Mouse (Mus musculus): ENCODE measurements around the gene Ccdc115. TPM values are rescaled to one million over a fixed set of nuclear protein-coding genes. Genes with fewer than 3 reads are reported as not detected.
"Not testable (repeated sequence)": the region's sequence is repeated elsewhere in the genome, so short reads cannot be mapped to it uniquely, and the experiment has no call there.

Ccdc115 gene
- total RNA-seq, 2 experiments from 2014 or later: 14.0 to 17.4 TPM

GRCm38 (mm10) chr1:34439961-34440630 lies 624 bp upstream of the Ccdc115 start:
- no peak for DNase-seq
- intact Hi-C loops (cut with DNase I): loop anchor here (10.0 kb wide), 2 partner anchors 435 to 625 kb away; partner anchors contain the start of gene Zfp451

DNA sequence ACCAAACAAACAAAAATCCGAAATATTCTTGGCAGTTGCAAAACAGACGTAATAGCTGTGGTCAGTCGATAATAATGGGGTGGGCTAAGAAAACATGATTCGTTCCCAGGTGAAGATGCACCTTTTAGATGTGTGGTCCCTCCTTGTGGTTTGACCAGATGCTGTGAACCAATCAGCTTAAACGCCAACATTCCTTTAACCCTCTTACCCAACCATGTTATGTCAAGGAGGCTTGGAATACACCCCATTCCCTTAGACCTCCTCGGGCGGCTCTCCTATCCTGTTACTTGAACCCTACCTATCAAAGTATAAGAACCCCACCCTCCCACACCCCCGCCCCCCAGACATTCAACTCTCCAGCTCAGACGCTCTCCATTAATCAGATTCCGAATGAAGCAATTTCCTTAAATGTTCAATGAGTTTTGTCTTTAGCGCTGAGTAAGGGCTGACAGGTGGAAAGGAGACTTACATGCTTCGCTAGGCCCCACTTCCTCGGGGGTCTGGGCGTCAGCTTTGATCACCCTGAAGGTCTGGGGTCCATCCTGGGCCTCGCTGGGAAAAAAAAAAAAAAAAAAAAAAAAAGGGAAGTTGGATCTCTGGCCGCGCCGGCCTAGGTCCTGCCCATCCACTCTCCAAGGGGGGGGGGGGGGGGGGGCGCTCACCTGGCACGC lies 956 bp downstream of the Ccdc115 start:
- intact Hi-C loops (cut with DNase I): loop anchor here (10.0 kb wide), 2 partner anchors 434 to 624 kb away; partner anchors contain the start of gene Zfp451
- DNase-seq: no peak

DNA sequence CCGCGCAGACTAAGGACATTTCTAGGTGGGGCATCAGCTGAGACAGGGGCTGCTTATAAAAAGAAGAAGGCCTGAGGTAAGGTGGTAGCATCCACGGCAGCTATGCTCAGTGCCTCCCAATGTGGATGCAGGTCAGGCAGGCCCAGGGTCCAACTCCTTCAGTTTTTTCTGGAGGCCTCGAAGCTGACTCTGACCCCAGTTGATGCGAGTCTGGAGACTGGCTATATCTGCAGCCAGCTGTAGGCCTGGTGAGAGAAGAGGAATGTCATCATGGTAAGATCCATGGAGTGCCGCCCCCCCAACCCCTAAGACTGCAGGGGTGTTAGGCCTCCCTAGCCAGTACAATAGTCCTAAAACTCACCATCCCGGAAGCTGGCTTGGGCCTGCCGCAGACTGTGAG lies 2.1 kb downstream of the Ccdc115 start:
- intact Hi-C loops (cut with DNase I): loop anchor here (10.0 kb wide), 2 partner anchors 433 to 623 kb away; partner anchors contain the start of gene Zfp451
- not testable (repeated sequence) for DNase-seq

DNA sequence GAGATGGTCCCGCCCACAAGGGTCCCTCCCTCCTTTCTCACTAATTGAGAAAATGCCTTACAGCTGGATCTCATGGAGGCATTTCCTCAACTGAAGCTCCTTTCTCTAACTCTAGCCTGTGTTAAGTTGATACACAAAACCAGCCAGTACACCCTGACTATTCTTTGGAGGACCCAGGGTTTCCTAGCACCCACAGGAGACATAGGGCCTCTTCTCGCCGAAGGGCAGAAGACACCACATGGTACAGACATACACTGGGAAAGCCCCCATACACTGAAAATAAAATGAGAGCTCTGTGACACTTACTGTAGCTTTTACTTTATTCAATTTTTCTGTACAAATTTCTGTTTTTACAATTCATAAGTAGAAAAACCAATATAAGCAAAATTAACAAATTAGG lies 3.1 kb downstream of the Ccdc115 start:
- intact Hi-C loops (cut with DNase I): loop anchor here (10.0 kb wide), 2 partner anchors 432 to 622 kb away; partner anchors contain the start of gene Zfp451
- DNase-seq: no peak

DNA sequence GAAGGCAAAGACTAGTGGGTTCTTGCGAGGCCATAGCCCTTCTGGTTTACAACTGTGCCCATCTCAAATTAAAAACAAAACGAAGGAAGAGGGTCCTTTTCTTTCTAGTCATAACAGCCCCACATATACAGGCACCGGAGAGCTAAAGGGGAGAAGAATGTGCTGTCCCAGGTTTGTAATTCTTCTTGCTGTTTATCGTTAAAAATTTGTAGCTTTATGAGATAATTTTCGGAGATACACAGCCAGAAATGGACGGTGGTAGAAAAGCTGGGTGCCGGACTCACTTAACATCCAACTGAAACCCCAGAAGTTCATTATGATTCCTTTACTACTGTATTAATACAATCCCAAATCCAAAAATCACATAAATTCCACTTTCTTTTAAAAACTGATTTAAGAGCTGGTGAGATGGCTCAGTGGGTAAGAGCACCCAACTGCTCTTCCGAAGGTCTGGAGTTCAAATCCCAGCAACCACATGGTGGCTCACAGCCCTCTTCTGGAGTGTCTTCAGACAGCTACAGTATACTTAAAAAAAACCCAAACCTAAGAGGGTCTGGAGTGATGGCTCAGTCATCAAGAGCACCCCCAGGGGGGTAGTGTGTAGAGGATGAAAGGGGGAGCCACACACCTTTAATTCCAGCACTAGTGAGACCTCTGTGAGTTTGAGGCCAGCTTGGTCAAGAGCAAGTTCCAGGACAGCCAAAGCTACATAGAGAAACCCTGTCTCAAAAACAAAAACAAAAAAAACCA lies 3.9 kb downstream of the Ccdc115 start:
- intact Hi-C loops (cut with DNase I): loop anchor here (10.0 kb wide), 2 partner anchors 431 to 621 kb away; partner anchors contain the start of gene Zfp451
- no peak for DNase-seq

GRCm38 (mm10) chr1:34434660-34435160 lies 4.8 kb downstream of the Ccdc115 start:
- DNase-seq: peak; percentile 93
- intact Hi-C loops (cut with DNase I): loop anchor here (10.0 kb wide), 2 partner anchors 430 to 620 kb away; partner anchors contain the start of gene Zfp451

- intact Hi-C loops (cut with DNase I): loop anchor here (10.0 kb wide), 2 partner anchors 429 to 619 kb away; partner anchors contain the start of gene Zfp451
- DNase-seq: peak; percentile 25 to 34
Measured at GRCm38 (mm10) chr1:34433891-34434521, 5.5 kb downstream of the Ccdc115 start.

DNA sequence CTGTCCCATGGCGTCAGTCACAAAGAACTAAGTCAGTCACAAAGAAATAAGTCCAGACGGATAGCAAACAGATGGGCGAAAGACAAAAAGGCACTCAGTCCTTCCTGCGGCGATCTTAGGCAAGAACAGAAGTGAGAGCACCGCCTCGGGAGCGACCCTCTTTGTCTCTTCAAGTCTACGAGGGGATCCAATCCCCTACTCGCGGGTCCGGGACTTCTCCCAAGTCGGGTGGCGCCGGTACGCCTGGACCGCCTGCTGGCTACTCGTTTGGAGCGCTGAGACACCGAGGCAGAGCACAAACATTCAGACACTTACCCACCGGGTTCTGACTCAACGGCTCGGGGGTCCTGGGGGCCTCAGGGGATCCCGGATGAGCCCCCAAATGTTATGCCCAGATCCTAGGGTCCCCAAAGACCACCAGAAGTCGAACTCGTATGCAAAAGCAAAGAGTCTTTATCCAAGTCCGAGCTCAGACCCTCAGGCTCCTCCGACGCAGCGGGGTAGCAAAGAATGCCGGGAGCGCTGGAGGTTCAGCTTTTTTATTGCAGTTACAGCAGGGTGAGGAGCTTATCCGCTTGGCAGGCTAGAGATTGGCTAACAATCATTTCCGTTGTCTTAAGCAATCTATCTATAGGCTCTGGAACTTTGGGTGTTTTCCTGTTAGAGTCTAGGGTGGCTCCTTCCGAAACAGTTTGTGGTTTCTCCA lies 6.5 kb downstream of the Ccdc115 start:
- peak; percentile 41 to 53 for DNase-seq
- intact Hi-C loops (cut with DNase I): loop anchor here (10.0 kb wide), 2 partner anchors 428 to 618 kb away; partner anchors contain the start of gene Zfp451

DNA sequence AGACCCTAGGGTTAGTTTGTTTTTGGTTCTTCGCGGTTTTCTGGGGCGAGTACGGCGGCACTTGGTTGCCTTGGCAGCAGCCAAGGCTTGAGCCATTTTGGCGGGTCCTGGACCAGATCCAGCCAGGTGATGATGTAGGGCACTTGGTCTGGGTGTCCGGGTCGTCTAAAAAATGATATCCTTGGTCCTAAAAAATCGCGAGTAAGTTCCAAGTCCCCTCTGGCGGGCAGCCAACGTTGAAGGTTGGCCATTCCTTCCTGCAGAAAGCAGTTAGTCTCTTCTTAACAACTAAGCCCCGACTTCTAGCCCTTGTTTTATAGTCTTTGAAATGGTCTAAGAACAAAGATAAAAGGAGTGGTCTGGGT lies 7.1 kb downstream of the Ccdc115 start:
- intact Hi-C loops (cut with DNase I): loop anchor here (10.0 kb wide), 2 partner anchors 428 to 618 kb away; partner anchors contain the start of gene Zfp451
- DNase-seq: peak; percentile 27 to 55

DNA sequence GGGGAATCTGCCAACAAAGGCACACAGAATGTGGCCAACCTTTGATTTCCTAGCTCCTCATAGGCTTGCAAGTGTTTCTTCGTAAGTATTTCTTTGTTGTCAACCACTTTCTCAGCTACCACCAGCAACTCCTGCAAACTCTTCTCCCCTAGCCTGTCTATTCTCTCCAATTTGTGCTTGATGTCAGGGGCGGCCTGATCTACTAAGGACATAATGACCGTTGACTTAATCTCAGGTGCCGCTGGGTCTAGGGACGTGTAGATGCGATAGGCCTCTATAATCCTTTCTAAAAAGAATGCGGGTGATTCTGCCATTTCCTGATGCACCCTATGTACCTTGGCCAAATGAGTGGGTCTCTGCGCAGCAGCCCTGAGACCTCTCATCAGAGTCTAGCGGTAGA lies 8.0 kb downstream of the Ccdc115 start:
- intact Hi-C loops (cut with DNase I): loop anchor here (10.0 kb wide), 2 partner anchors 427 to 617 kb away; partner anchors contain the start of gene Zfp451
- no peak for DNase-seq

DNA sequence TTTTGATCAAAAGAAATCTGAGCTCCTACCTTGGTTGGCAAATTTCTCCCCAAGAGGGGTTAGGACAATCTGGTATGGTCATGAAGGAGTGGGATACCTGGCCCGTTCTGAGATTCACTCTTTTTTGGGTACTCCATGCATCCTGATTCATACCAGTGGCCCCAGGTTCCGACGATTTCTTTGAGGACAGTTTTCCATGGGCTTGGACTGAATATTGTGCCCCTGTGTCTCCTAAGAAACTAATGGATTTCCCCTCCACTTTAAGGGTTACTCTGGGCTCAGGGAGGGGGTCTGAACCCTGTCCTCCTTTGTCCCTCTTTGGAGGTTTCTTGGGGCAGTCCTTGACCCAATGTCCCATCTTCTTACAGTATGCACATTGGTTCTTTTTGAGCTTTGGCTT lies 8.5 kb downstream of the Ccdc115 start:
- DNase-seq: no peak
- intact Hi-C loops (cut with DNase I): loop anchor here (10.0 kb wide), 2 partner anchors 426 to 616 kb away; partner anchors contain the start of gene Zfp451

GRCm38 (mm10) chr1:34429281-34429680 lies 10.2 kb downstream of the Ccdc115 start:
- intact Hi-C loops (cut with DNase I): no loop called here
- no peak for DNase-seq

- intact Hi-C loops (cut with DNase I): no loop called here
- no peak for DNase-seq
Measured at GRCm38 (mm10) chr1:34428466-34428865, 11.0 kb downstream of the Ccdc115 start.

- intact Hi-C loops (cut with DNase I): no loop called here
- DNase-seq: peak; percentile 49 to 56
Measured at GRCm38 (mm10) chr1:34399182-34399953, 40.1 kb downstream of the Ccdc115 start.

DNA sequence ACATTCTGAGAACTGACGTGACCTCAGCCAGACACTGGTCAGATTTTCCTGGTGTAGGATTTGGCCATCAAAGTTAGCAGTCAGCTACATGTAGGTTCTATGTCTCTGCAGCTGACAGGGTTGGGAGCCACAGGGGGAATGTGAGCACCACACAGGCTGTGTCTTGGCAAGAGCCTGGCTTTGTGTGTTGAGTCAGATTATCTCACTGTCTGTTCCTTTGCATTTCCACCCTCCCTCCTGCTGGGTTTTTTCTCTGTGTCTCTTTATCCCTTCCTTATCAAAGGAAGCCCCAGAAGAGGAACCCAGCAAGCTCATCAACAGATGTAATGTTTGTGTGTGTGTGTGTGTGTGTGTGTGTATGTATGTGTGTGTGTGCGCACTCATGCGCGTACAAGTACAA lies 43.2 kb downstream of the Ccdc115 start:
- intact Hi-C loops (cut with DNase I): no loop called here
- peak in 1 of 2 experiments; percentile 30 for DNase-seq

DNA sequence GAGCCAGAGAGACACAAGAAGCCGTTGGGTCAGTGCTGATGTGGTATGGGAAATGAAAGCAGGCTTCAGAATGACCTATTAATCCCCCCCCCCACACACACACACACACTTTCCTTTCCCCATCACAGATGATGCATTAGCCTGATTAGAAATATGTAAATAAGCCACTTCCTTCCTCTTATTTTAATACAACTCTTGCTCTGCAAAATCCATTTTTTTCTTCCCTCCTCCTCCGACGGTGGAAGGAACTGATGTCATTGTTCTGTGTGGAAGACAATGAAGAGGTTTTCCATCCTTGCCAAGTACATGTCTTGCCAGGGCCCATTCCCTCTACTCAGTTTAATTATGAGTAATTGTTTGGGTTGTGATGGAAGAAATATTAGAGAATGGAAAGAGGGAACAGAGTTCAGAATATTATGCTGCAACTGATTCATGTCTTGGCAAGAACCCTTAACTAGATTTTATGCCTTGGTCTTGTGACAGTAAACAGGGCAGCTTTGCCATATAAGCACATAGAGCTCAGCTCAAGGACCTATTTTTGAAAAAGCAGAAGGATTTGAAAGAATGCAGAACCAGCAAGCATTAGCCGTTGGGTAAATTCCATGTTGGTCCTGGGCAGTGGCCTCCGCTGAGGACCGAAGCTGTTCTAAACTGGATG lies 50.1 kb downstream of the Ccdc115 start:
- intact Hi-C loops (cut with DNase I): loop anchor here (2.0 kb wide), 1 partner anchor 77 kb away; no protein-coding TSS in a partner anchor
- peak; percentile 63 to 65 for DNase-seq

DNA sequence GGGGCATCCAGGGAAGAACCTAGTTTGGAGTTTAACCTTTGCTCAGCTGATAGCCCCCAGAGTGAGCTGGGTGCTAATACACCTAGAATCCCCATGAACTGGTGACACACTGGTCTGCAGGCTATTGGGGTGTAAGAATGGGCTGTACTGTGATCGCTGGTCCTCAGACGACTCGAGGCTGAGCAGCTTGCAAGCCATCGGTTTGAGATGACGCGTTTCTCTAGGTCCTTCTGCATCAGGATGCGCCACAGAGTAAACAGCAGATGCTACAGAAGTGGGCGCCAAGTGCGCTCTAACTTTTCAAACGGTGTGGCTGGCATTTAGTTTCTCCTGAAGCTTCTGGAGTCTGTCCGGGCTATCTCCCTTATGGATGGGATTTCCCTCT lies 50.6 kb downstream of the Ccdc115 start:
- intact Hi-C loops (cut with DNase I): loop anchor here (2.0 kb wide), 1 partner anchor 76 kb away; no protein-coding TSS in a partner anchor
- peak; percentile 26 to 39 for DNase-seq

Data from heart, postnatal 10 days (tissue).